Mouse (Mus musculus) adrenal gland, postnatal 10 days (tissue): Measurements from ENCODE around the gene Pip4k2a. TPM values are rescaled to one million over a fixed set of nuclear protein-coding genes. Genes with fewer than 3 reads are reported as not detected.

ENCODE experiments used
- DNase-seq: peaks from one replicate; pipeline ENCODE4 v3.0.0; 2021; ENCODE audit warnings: mixed read lengths
- total RNA-seq, 2 experiments: library from RNA; stranded (reverse); gene quantifications; 2 replicates each; pipeline ENCODE4 v1.2.3; 2021

Gene Pip4k2a
- total RNA-seq, 2 experiments from 2014 or later: 17.7 to 22.6 TPM

- no peak for DNase-seq
These were observed 41.5 kb downstream of the Pip4k2a start for GRCm38 (mm10) chr2:18956424-18956823.

- DNase-seq: no peak
These were observed 42.3 kb downstream of the Pip4k2a start for GRCm38 (mm10) chr2:18955671-18956070.

- DNase-seq: no peak
These were observed 42.9 kb downstream of the Pip4k2a start for GRCm38 (mm10) chr2:18955022-18955421.

GRCm38 (mm10) chr2:18954422-18954821 lies 43.5 kb downstream of the Pip4k2a start:
- DNase-seq: no peak

- no peak for DNase-seq
These were observed 45.7 kb downstream of the Pip4k2a start for GRCm38 (mm10) chr2:18952102-18952673.

- no peak for DNase-seq
These were observed 47.2 kb downstream of the Pip4k2a start for GRCm38 (mm10) chr2:18950758-18951157.

- no peak for DNase-seq
These were observed 49.2 kb downstream of the Pip4k2a start for GRCm38 (mm10) chr2:18948741-18949140.

- DNase-seq: no peak
These were observed 50.1 kb downstream of the Pip4k2a start for GRCm38 (mm10) chr2:18947669-18948459.

GRCm38 (mm10) chr2:18945438-18945837 lies 52.5 kb downstream of the Pip4k2a start:
- DNase-seq: no peak

- DNase-seq: peak; percentile 30
These were observed 54.0 kb downstream of the Pip4k2a start for GRCm38 (mm10) chr2:18943930-18944329.

- DNase-seq: no peak
These were observed 54.6 kb downstream of the Pip4k2a start for GRCm38 (mm10) chr2:18943366-18943765.

GRCm38 (mm10) chr2:18940693-18941270 lies 57.1 kb downstream of the Pip4k2a start:
- DNase-seq: peak; percentile 27

- DNase-seq: no peak
These were observed 59.0 kb downstream of the Pip4k2a start for GRCm38 (mm10) chr2:18938923-18939329.

- no peak for DNase-seq
These were observed 59.7 kb downstream of the Pip4k2a start for GRCm38 (mm10) chr2:18938232-18938631.

- DNase-seq: no peak
These were observed 60.3 kb downstream of the Pip4k2a start for GRCm38 (mm10) chr2:18937611-18938010.

- DNase-seq: no peak
These were observed 61.5 kb downstream of the Pip4k2a start for GRCm38 (mm10) chr2:18936446-18936845.

GRCm38 (mm10) chr2:18935581-18936027 lies 62.3 kb downstream of the Pip4k2a start:
- no peak for DNase-seq

GRCm38 (mm10) chr2:18934131-18934530 lies 63.8 kb downstream of the Pip4k2a start:
- DNase-seq: no peak

GRCm38 (mm10) chr2:18933418-18933817 lies 64.5 kb downstream of the Pip4k2a start:
- DNase-seq: no peak

- DNase-seq: peak; percentile 53
These were observed 67.4 kb downstream of the Pip4k2a start for GRCm38 (mm10) chr2:18930318-18931060.

GRCm38 (mm10) chr2:18928597-18929257 lies 69.2 kb downstream of the Pip4k2a start:
- no peak for DNase-seq

- no peak for DNase-seq
These were observed 69.7 kb downstream of the Pip4k2a start for GRCm38 (mm10) chr2:18928196-18928595.
